Mouse (Mus musculus): ENCODE measurements around the gene Exoc2. TPM values are rescaled to one million over a fixed set of nuclear protein-coding genes. Genes with fewer than 3 reads are reported as not detected.

Gene Exoc2
- polyA plus RNA-seq, 1 experiment from 2014 or later = 17.1 TPM

DNA sequence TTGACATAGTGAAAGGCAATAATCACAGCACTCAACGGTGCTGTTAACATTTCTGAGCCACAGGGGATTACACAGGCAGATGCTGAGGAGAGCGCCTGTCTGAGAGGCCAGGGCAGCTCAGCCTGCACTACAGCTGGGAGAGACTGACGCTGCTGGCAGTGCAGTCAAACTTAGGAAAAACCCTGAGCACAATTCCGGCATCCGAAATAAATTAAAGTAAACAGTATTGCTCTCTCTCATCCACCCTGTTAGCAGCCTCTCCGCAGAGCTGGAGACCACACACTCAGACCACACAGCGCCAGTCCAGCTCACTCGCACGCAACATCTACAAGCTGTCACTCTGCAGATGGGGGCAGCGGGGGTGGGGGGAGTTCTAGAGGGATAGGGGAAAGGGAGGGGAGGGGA lies 7.4 kb downstream of the Exoc2 start:
- Histone ChIP-seq H3K9me3 (ENCODE audit: low read length) (no peaks in the 10 kb centered on the region), H3K4me3 (ENCODE audit: low read depth, low read length) (no peak overlapping the region), H3K9ac (replicated peaks; ENCODE audit: low read depth) (no peak overlapping the region), H3K4me1 (ENCODE audit: insufficient read depth, low read depth, low read length) (0 out of 2 replicates have a peak, but pooled peaks cover 3% of the 10 kb centered on the region), H3K27me3 (replicated peaks; ENCODE audit: insufficient read depth, low read length) (no peaks in the 10 kb centered on the region), H3K36me3 (ENCODE audit: insufficient read depth, low read length) (no peaks in the 10 kb centered on the region), H3K27ac (ENCODE audit: low read length) (0 out of 2 replicates have a peak overlapping the region, but pooled peaks have one; percentile 3), H3K4me2 (replicated peaks; ENCODE audit: low read depth, low read length) (0 out of 2 replicates have a peak overlapping the region, but pooled peaks have one; percentile 8)
- ATAC-seq (peak; percentile 58), DNase-seq (ENCODE audit: low spot score) (peak; percentile 44)
- TF ChIP-seq EP300 (IDR thresholded peaks at IDR 0.05) = no peak
- TF ChIP-seq CTCF (IDR thresholded peaks at IDR 0.05) = no peak
- WGBS = 28% methylated on average over 10 of the region's 10 CpGs

DNA sequence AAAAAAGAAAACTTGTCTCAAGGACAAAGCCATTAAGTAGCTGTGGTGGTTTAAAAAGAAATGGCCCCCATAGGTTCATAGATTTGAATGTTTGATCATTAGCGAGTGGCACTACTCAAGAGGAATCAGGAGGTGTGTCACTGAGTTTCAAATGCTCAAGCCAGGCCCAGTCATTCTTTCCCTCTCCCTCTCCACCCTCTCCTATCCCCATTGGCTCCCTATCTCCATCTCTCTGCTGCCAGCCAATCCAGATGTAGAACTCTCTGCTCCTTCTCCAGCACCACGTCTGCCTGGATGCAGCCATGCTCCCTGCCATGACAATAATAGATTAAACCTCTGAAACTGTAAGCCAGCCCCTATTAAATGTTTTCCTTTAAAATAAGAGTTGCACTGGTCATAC lies 12.0 kb downstream of the Exoc2 start:
- no peak for TF ChIP-seq EP300 (IDR thresholded peaks at IDR 0.05)
- TF ChIP-seq CTCF (IDR thresholded peaks at IDR 0.05) = no peak
- no peak for ATAC-seq
- H3K9me3 ChIP-seq (ENCODE audit: low read length) = no peaks in the 10 kb centered on the region
- no peaks in the 10 kb centered on the region for H3K27me3 ChIP-seq (replicated peaks; ENCODE audit: insufficient read depth, low read length)
- 0 out of 2 replicates have a peak, but pooled peaks cover 3% of the 10 kb centered on the region for H3K4me1 ChIP-seq (ENCODE audit: insufficient read depth, low read depth, low read length)
- 51% methylated on average over 2 of the region's 2 CpGs for WGBS
- no peak overlapping the region for H3K9ac ChIP-seq (replicated peaks; ENCODE audit: low read depth)
- H3K27ac ChIP-seq (ENCODE audit: low read length) = no peak overlapping the region
- DNase-seq (ENCODE audit: low spot score) = no peak
- no peak overlapping the region for H3K4me3 ChIP-seq (ENCODE audit: low read depth, low read length)
- H3K36me3 ChIP-seq (ENCODE audit: insufficient read depth, low read length) = no peaks in the 10 kb centered on the region
- H3K4me2 ChIP-seq (replicated peaks; ENCODE audit: low read depth, low read length) = no peak overlapping the region

DNA sequence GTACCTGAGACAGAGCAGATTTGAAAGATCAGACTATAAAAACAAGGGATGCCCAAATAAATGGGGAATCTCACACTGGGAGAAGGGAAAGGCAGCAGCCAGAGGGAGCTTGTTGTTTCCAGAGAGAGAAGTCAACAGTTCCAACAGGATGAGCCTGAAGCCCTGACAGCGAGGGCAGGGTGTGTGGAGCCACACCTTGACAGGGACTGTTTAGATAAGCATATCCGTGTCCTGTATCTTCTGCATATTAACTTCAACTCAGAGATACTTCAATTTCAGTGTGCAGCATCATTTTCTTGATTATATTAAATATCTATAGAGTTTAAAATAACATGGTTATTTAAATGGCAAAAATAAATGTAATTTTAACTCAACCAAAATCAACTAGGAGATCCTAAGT lies 13.2 kb downstream of the Exoc2 start:
- Histone ChIP-seq H3K27me3 (replicated peaks; ENCODE audit: insufficient read depth, low read length) (no peaks in the 10 kb centered on the region), H3K27ac (ENCODE audit: low read length) (no peak overlapping the region), H3K4me2 (replicated peaks; ENCODE audit: low read depth, low read length) (no peak overlapping the region), H3K9me3 (ENCODE audit: low read length) (no peaks in the 10 kb centered on the region), H3K9ac (replicated peaks; ENCODE audit: low read depth) (no peak overlapping the region), H3K4me3 (ENCODE audit: low read depth, low read length) (no peak overlapping the region), H3K36me3 (ENCODE audit: insufficient read depth, low read length) (no peaks in the 10 kb centered on the region), H3K4me1 (ENCODE audit: insufficient read depth, low read depth, low read length) (no peaks in the 10 kb centered on the region)
- no peak for DNase-seq (ENCODE audit: low spot score)
- TF ChIP-seq EP300 (IDR thresholded peaks at IDR 0.05) (no peak), CTCF (IDR thresholded peaks at IDR 0.05) (no peak)
- WGBS = 75% methylated on average over 2 of the region's 2 CpGs
- ATAC-seq = no peak

- H3K4me3 ChIP-seq (ENCODE audit: low read depth, low read length) = no peak overlapping the region
- TF ChIP-seq EP300 (IDR thresholded peaks at IDR 0.05) (no peak), CTCF (IDR thresholded peaks at IDR 0.05) (no peak)
- no peaks in the 10 kb centered on the region for H3K27me3 ChIP-seq (replicated peaks; ENCODE audit: insufficient read depth, low read length)
- H3K27ac ChIP-seq (ENCODE audit: low read length) = no peak overlapping the region
- no peak for ATAC-seq
- no peaks in the 10 kb centered on the region for H3K9me3 ChIP-seq (ENCODE audit: low read length)
- no peak overlapping the region for H3K9ac ChIP-seq (replicated peaks; ENCODE audit: low read depth)
- H3K36me3 ChIP-seq (ENCODE audit: insufficient read depth, low read length) = no peaks in the 10 kb centered on the region
- no peak overlapping the region for H3K4me2 ChIP-seq (replicated peaks; ENCODE audit: low read depth, low read length)
- WGBS = 18% methylated on average over 1 of the region's 1 CpGs
- no peak for DNase-seq (ENCODE audit: low spot score)
- H3K4me1 ChIP-seq (ENCODE audit: insufficient read depth, low read depth, low read length) = no peaks in the 10 kb centered on the region
These were observed 20.3 kb downstream of the Exoc2 start for GRCm38 (mm10) chr13:30953580-30953979.

DNA sequence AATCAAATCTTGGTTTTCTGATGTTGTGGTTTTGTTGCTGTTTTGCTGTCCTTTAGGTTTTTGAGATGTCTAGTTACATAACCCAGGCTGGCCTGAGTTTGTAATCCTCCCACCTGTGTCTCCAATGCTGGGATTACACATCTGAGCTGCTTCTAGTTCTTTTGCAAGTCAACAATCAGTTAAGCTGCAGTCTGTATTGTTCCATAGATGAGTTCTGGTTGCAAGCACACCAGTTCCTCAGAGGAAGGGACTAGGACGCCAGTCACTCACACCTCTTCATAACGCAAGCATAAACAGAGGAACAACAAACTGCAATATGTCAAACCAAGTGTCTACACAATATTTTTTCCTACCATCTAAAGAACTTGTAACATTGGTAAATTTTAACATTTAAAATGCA lies 21.8 kb downstream of the Exoc2 start:
- no peak for TF ChIP-seq CTCF (IDR thresholded peaks at IDR 0.05)
- no peak for TF ChIP-seq EP300 (IDR thresholded peaks at IDR 0.05)
- Histone ChIP-seq H3K9me3 (ENCODE audit: low read length) (no peaks in the 10 kb centered on the region), H3K4me2 (replicated peaks; ENCODE audit: low read depth, low read length) (no peak overlapping the region), H3K4me3 (ENCODE audit: low read depth, low read length) (no peak overlapping the region), H3K36me3 (ENCODE audit: insufficient read depth, low read length) (no peaks in the 10 kb centered on the region), H3K9ac (replicated peaks; ENCODE audit: low read depth) (no peak overlapping the region), H3K4me1 (ENCODE audit: insufficient read depth, low read depth, low read length) (peaks cover 5% of the 10 kb centered on the region; the same call in 1 of the 2 replicates), H3K27me3 (replicated peaks; ENCODE audit: insufficient read depth, low read length) (no peaks in the 10 kb centered on the region), H3K27ac (ENCODE audit: low read length) (no peak overlapping the region)
- ATAC-seq = no peak
- WGBS = 69% methylated on average over 2 of the region's 2 CpGs
- no peak for DNase-seq (ENCODE audit: low spot score)

DNA sequence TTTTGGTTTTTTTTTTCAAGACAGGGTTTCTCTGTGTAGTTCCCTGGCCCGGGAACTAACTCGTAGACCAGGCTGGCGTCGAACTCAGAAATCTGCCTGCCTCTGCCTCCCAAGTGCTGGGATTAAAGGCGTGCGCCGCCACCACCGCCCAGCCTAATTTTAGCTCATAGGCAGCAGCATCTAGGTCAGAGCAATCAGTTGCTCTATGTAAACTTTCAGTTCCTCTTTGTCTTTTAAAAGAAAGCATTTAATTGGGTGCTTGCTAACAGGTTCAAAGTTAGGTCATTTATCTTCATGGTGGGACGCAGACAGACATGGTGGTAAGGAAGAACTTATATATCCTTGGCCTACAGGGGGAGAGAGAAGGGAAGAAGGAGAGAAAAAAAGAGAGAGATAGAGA lies 24.7 kb downstream of the Exoc2 start:
- TF ChIP-seq CTCF (IDR thresholded peaks at IDR 0.05) (no peak), EP300 (IDR thresholded peaks at IDR 0.05) (no peak)
- Histone ChIP-seq H3K4me1 (ENCODE audit: insufficient read depth, low read depth, low read length) (peaks cover 10% of the 10 kb centered on the region; the same call in 1 of the 2 replicates), H3K9ac (replicated peaks; ENCODE audit: low read depth) (no peak overlapping the region), H3K9me3 (ENCODE audit: low read length) (no peaks in the 10 kb centered on the region), H3K36me3 (ENCODE audit: insufficient read depth, low read length) (no peaks in the 10 kb centered on the region), H3K27me3 (replicated peaks; ENCODE audit: insufficient read depth, low read length) (no peaks in the 10 kb centered on the region), H3K4me2 (replicated peaks; ENCODE audit: low read depth, low read length) (no peak overlapping the region), H3K27ac (ENCODE audit: low read length) (no peak overlapping the region), H3K4me3 (ENCODE audit: low read depth, low read length) (no peak overlapping the region)
- no peak for DNase-seq (ENCODE audit: low spot score)
- ATAC-seq = no peak
- 82% methylated on average over 9 of the region's 9 CpGs for WGBS

DNA sequence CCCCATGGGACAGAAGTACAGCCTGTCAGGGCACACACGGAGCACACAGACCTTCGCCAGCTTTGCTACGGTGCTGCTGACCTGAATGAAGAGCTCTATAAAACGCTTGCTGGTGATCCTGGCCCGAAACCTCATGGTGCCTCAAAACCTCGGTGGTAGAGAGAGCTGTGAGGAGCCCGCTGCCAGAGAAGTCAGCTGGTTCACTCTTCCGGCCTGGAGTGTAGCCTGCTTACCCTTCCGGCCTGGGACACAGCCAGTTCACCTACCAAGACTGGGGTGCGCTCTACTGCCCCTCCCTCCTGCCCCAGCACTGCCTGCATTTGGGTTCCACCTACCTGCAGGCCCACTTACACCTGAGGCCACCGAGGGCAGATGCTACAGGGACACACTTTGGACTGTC lies 26.4 kb downstream of the Exoc2 start, which contains the start of gene Hus1b:
Gene Hus1b (minus strand): TSS at position 220 of the 400 bp plus-strand sequence.
- H3K27me3 ChIP-seq (replicated peaks; ENCODE audit: insufficient read depth, low read length) = no peaks in the 10 kb centered on the region
- ATAC-seq (no peak), DNase-seq (ENCODE audit: low spot score) (no peak)
- TF ChIP-seq EP300 (IDR thresholded peaks at IDR 0.05) (no peak), CTCF (IDR thresholded peaks at IDR 0.05) (no peak)
- H3K4me3 ChIP-seq (ENCODE audit: low read depth, low read length) = no peak within 1 kb of the TSS
- 93% methylated on average over 11 of the region's 11 CpGs for WGBS
- H3K9me3 ChIP-seq (ENCODE audit: low read length) = no peaks in the 10 kb centered on the region
- H3K9ac ChIP-seq (replicated peaks; ENCODE audit: low read depth) = no peak within 1 kb of the TSS
- no peaks in the 10 kb centered on the region for H3K36me3 ChIP-seq (ENCODE audit: insufficient read depth, low read length)
- H3K4me1 ChIP-seq (ENCODE audit: insufficient read depth, low read depth, low read length) = peaks cover 10% of the 10 kb centered on the region; the same call in 1 of the 2 replicates
- no peak within 1 kb of the TSS for H3K27ac ChIP-seq (ENCODE audit: low read length)
- no peak within 1 kb of the TSS for H3K4me2 ChIP-seq (replicated peaks; ENCODE audit: low read depth, low read length)
